24 mouse cellular contexts compared by ENCODE assay signal in genomic region chrX:107399087-107399486, GRCm38 (mm10). TPM values are rescaled to one million over a fixed set of nuclear protein-coding genes. Genes with fewer than 3 reads are reported as not detected.
A peak's percentile ranks its signal among the peaks of the same experiment; 100 is the strongest.
DNase-seq lines count a peak whose midpoint lies in the region; ATAC-seq and TF ChIP-seq lines count a peak whose summit lies in the region.
"Had no signal": no experiment of that assay in that cellular context is flagged by ENCODE, and none has a peak within 500 bp of the region (broad histone marks: within the 10 kb centered on the region; RNA-seq: fewer than 3 reads in every experiment).

No protein-coding gene starts in this region.

- TF ChIP-seq CTCF in MEL (IDR thresholded peaks at IDR 0.05 in 2 of 3, conservative IDR thresholded peaks at IDR 0.05 in 1 of 3; ENCODE audit: control insufficient read depth in 1 of 3, insufficient read depth in 1 of 3, low read depth in 2 of 3, low read length in 3 of 3, poor library complexity in 1 of 3, severe bottlenecking in 1 of 3) = no peak

- H3K4me3 ChIP-seq in limb, embryonic 13.5 days = no peak overlapping the region
- H3K4me3 ChIP-seq in limb, embryonic 10.5 days = no peak overlapping the region
- no peak overlapping the region for H3K4me3 ChIP-seq in MEL (ENCODE audit: control insufficient read depth in 1 of 2, insufficient read depth in 1 of 2, low read depth in 2 of 2, low read length in 2 of 2)

- H3K4me1 ChIP-seq in limb, embryonic 13.5 days = peaks cover 3% of the 10 kb centered on the region; the same call in 1 of the 2 replicates
- H3K4me1 ChIP-seq in limb, embryonic 10.5 days = peaks cover 8% of the 10 kb centered on the region
- no peaks in the 10 kb centered on the region; a peak in 1 of 4 replicates for H3K4me1 ChIP-seq in MEL (ENCODE audit: control insufficient read depth in 1 of 2, insufficient read depth in 2 of 2, low read length in 2 of 2)

- peak; percentile 48 to 76; a peak in 3 of 4 replicates for TF ChIP-seq EP300 in MEL (IDR thresholded peaks at IDR 0.05; ENCODE audit: low read depth in 1 of 2, low read length in 2 of 2)

- H3K79me2 ChIP-seq in MEL (ENCODE audit: control insufficient read depth, insufficient read depth, low read length, poor library complexity) = no peaks in the 10 kb centered on the region

- no peak overlapping the region for H3K27ac ChIP-seq in limb, embryonic 13.5 days
- H3K27ac ChIP-seq in limb, embryonic 10.5 days = no peak overlapping the region
- H3K27ac ChIP-seq in MEL (ENCODE audit: control insufficient read depth, low read depth, low read length) = no peak overlapping the region

- no peak for TF ChIP-seq POLR2A in MEL (IDR thresholded peaks at IDR 0.05; ENCODE audit: control insufficient read depth in 1 of 2, insufficient read depth in 1 of 2, low read depth in 1 of 2, low read length in 2 of 2, poor library complexity in 1 of 2)

- H3K4me2 ChIP-seq in limb, embryonic 13.5 days (replicated peaks) = peak overlapping the region; percentile 19; the same call in 1 of the 2 replicates

- no peaks in the 10 kb centered on the region; the same call in 1 of the 2 replicates for H3K36me3 ChIP-seq in limb, embryonic 13.5 days
- H3K36me3 ChIP-seq in limb, embryonic 10.5 days = peaks cover 15% of the 10 kb centered on the region; the same call in 1 of the 2 replicates
- peaks cover 0 to 6% of the 10 kb centered on the region in 2 experiments; a peak in 2 of 4 replicates for H3K36me3 ChIP-seq in MEL (ENCODE audit: control insufficient read depth in 1 of 2, insufficient read depth in 2 of 2, low read length in 2 of 2)
- H3K36me3 ChIP-seq: G1E had no signal

- intact Hi-C loops in heart, postnatal 14 days (cut with DNase I) = no loop called here

- H3K9me3 ChIP-seq in limb, embryonic 13.5 days = no peaks in the 10 kb centered on the region
- H3K9me3 ChIP-seq in limb, embryonic 10.5 days (replicated peaks) = no peaks in the 10 kb centered on the region
- H3K9me3 ChIP-seq in MEL (replicated peaks; ENCODE audit: insufficient read depth, low read length) = no peaks in the 10 kb centered on the region
- H3K9me3 ChIP-seq: G1E had no signal

- no peak for ATAC-seq in limb, embryonic 13.5 days (ENCODE audit: low FRiP score, low read depth)
- no peak for ATAC-seq in monocyte, adult 5-6 weeks (replicated peaks; ENCODE audit: insufficient number of reproducible peaks, low FRiP score, low TSS enrichment, poor library complexity, severe bottlenecking)
- ATAC-seq: activated CD4-positive, CD25-positive, alpha-beta regulatory T cell, adult 4 months; CD4-positive, CD25-positive, alpha-beta regulatory T cell, adult 4 months; Patski had no signal

- no peaks in the 10 kb centered on the region for H3K27me3 ChIP-seq in limb, embryonic 13.5 days
- H3K27me3 ChIP-seq in limb, embryonic 10.5 days (ENCODE audit: low read depth, poor library complexity, severe bottlenecking) = peaks cover 15% of the 10 kb centered on the region; the same call in 1 of the 2 replicates
- H3K27me3 ChIP-seq in MEL (ENCODE audit: control insufficient read depth in 1 of 2, insufficient read depth in 2 of 2, low read length in 2 of 2) = no peaks in the 10 kb centered on the region
- H3K27me3 ChIP-seq: CH12.LX had no signal

- no peak for TF ChIP-seq RAD21 in MEL (IDR thresholded peaks at IDR 0.05; ENCODE audit: low read depth, low read length)

- DNase-seq in heart, adult 11 months = peak; percentile 7
- no peak for DNase-seq in heart, postnatal 14 days
- DNase-seq in limb, embryonic 10.5 days (ENCODE audit: low spot score) = no peak
- DNase-seq in MEL (ENCODE audit: low read depth, low spot score) (peak; percentile 67), MEL-GATA-1-ER (ENCODE audit: extremely low read depth, low read depth) (peak; percentile 21)
- no peak for DNase-seq in kidney, postnatal 36 days
- DNase-seq: adrenal gland, adult 2 months; adrenal gland, adult 8-10 months; adrenal gland, postnatal 10 days; adrenal gland, postnatal 14 days; adrenal gland, postnatal 25 days; adrenal gland, postnatal 36 days; B cell, adult 2 months; cerebellum, adult 11 months; cerebellum, adult 11-12 months; cerebellum, adult 18-20 months; cerebellum, adult 2 months had no signal

- H3K9ac ChIP-seq in limb, embryonic 13.5 days = no peak overlapping the region
- no peak overlapping the region for H3K9ac ChIP-seq in MEL (ENCODE audit: control insufficient read depth, low read depth, low read length, poor library complexity, severe bottlenecking)

- WGBS in limb, embryonic 13.5 days = 87% methylated on average over 8 of the region's 8 CpGs
- 90% methylated on average over 8 of the region's 8 CpGs for WGBS in limb, embryonic 10.5 days

TF ChIP-seq in MEL, 35 proteins besides CTCF, POLR2A, EP300 and RAD21:
- TF ChIP-seq E2F4 (IDR thresholded peaks at IDR 0.05; ENCODE audit: borderline replicate concordance, low read depth, low read length) (no peak), TAL1 (IDR thresholded peaks at IDR 0.05; ENCODE audit: low read length) (no peak), ETS1 (IDR thresholded peaks at IDR 0.05; ENCODE audit: low read depth, low read length) (0 out of 2 replicates have a peak, but pooled peaks have one; percentile 33), GABPA (IDR thresholded peaks at IDR 0.05; ENCODE audit: low read depth, low read length) (no peak), TBP (IDR thresholded peaks at IDR 0.05; ENCODE audit: low read depth, low read length) (no peak), ZC3H11A (IDR thresholded peaks at IDR 0.05; ENCODE audit: low read depth, low read length) (no peak), MEF2A (IDR thresholded peaks at IDR 0.05; ENCODE audit: extremely low read depth, insufficient replicate concordance, low read depth, low read length, poor library complexity, severe bottlenecking) (no peak), POLR2AphosphoS2 (IDR thresholded peaks at IDR 0.05; ENCODE audit: low read length) (no peak), MYB (IDR thresholded peaks at IDR 0.05; ENCODE audit: low read depth, low read length) (no peak), MXI1 (IDR thresholded peaks at IDR 0.05; ENCODE audit: low read depth, low read length) (no peak), RCOR1 (IDR thresholded peaks at IDR 0.05; ENCODE audit: low read depth, low read length) (peak; percentile 53), GATA1 (IDR thresholded peaks at IDR 0.05; ENCODE audit: low read depth, low read length) (peak; percentile 75), MAFK (IDR thresholded peaks at IDR 0.05; ENCODE audit: borderline replicate concordance, low read depth, low read length) (no peak), CHD1 (IDR thresholded peaks at IDR 0.05; ENCODE audit: low read depth, low read length) (no peak), JUND (IDR thresholded peaks at IDR 0.05; ENCODE audit: low read depth, low read length) (no peak), ELF1 (IDR thresholded peaks at IDR 0.05; ENCODE audit: low read depth, low read length) (no peak), TCF12 (IDR thresholded peaks at IDR 0.05; ENCODE audit: low read depth, low read length) (peak; percentile 52)

RNA-seq across cellular contexts. Expression of gene Itm2a, which starts 4.1 kb away (rescaled TPM):
- total RNA-seq in heart, postnatal 14 days (2021) = 10 to 100 TPM; 45.9 to 56.2 TPM
- 1,138 and 1,166 TPM in 2 replicates for polyA plus RNA-seq in limb, embryonic 13.5 days (2015; fragmentation: Nextera tagmentation; extraction: Ambion mirVana)
- polyA plus RNA-seq in limb, embryonic 10.5 days (2016; fragmentation: Nextera tagmentation; extraction: Ambion mirVana) = 279 and 327 TPM in 2 replicates
- 1.7 and 2.3 TPM in 2 replicates for total RNA-seq in MEL (2012; rRNA removed)
- under 1 TPM in 1 of 2 experiments, not detected in 1; 0.84 TPM for polyA plus RNA-seq in MEL (2012; ENCODE audit: insufficient read depth in 1 of 2, insufficient read length in 2 of 2, low read depth in 1 of 2, low replicate concordance in 2 of 2, missing spikeins in 1 of 2)
- 11.4 to 21.9 TPM (median 11.7 TPM) in 3 replicates for total RNA-seq in monocyte, adult 5-6 weeks (2017)
- total RNA-seq: CH12.LX had no signal

Comparison
In these comparisons a context has a peak if more than half of its experiments do, and no peak if none do; other contexts are left out.
1. DNase-seq: peak in heart, adult 11 months (single experiment), MEL (single experiment) and MEL-GATA-1-ER (single experiment); none in heart, postnatal 14 days (0 of 2), limb, embryonic 10.5 days (single experiment) and kidney, postnatal 36 days (0 of 2).